Mouse (Mus musculus) kidney, embryonic 15.5 days (tissue): ENCODE measurements around the gene Glp2r. TPM values are rescaled to one million over a fixed set of nuclear protein-coding genes. Genes with fewer than 3 reads are reported as not detected.

Source experiments
- ATAC-seq: fragments of 200-750 bp; cut with Nextera tagmentation; replicated peaks from 2 replicates; pipeline ENCODE4 v1.8.0; 2017; ENCODE audit warnings: moderate TSS enrichment; ENCODE audit not compliant: low FRiP score
- H3K27ac ChIP-seq: fragments of 300-500 bp; sonication (generic); 2 replicates; pipeline ENCODE4 v1.5.1; 2015; ENCODE audit warnings: mild to moderate bottlenecking, inconsistent platforms
- H3K27me3 ChIP-seq: fragments of 300-500 bp; sonication (generic); 2 replicates; pipeline ENCODE4 v1.6.1; 2015; ENCODE audit warnings: inconsistent platforms
- H3K36me3 ChIP-seq: fragments of 300-500 bp; sonication (generic); 2 replicates; pipeline ENCODE4 v1.6.1; 2015; ENCODE audit warnings: inconsistent platforms
- H3K4me1 ChIP-seq: fragments of 300-500 bp; sonication (generic); 2 replicates; pipeline ENCODE4 v1.6.1; 2015; ENCODE audit warnings: inconsistent platforms
- H3K4me2 ChIP-seq: fragments of 300-500 bp; sonication (generic); 2 replicates; pipeline ENCODE4 v1.6.1; 2015; ENCODE audit warnings: moderate library complexity, mild to moderate bottlenecking, inconsistent platforms
- H3K4me3 ChIP-seq: fragments of 300-500 bp; sonication (generic); replicated peaks from 2 replicates; pipeline ENCODE4 v1.5.1; 2015; ENCODE audit warnings: mild to moderate bottlenecking, inconsistent platforms
- H3K9ac ChIP-seq: fragments of 300-500 bp; sonication (generic); 2 replicates; pipeline ENCODE4 v1.6.1; 2015; ENCODE audit warnings: mild to moderate bottlenecking, inconsistent platforms
- H3K9me3 ChIP-seq: fragments of 300-500 bp; sonication (generic); replicated peaks from 2 replicates; pipeline ENCODE4 v1.6.1; 2016; ENCODE audit warnings: inconsistent platforms
- WGBS: fragments of 180-500 bp; shearing (Covaris S2); methylation state at CpG from one replicate; pipeline ENCODE4 v1.1.7; 2015; ENCODE audit warnings: mixed read lengths; 5-methylcytosine and 5-hydroxymethylcytosine counted together
- polyA plus RNA-seq: library from polyadenylated mRNA; unstranded; fragments of >200 nt; fragmentation: Nextera tagmentation; extraction: Ambion mirVana; gene quantifications from 2 replicates; pipeline ENCODE4 v1.2.1, GENCODE M21; 2015

Glp2r gene
- polyA plus RNA-seq, 1 experiment from 2014 or later = 0.17 TPM

DNA sequence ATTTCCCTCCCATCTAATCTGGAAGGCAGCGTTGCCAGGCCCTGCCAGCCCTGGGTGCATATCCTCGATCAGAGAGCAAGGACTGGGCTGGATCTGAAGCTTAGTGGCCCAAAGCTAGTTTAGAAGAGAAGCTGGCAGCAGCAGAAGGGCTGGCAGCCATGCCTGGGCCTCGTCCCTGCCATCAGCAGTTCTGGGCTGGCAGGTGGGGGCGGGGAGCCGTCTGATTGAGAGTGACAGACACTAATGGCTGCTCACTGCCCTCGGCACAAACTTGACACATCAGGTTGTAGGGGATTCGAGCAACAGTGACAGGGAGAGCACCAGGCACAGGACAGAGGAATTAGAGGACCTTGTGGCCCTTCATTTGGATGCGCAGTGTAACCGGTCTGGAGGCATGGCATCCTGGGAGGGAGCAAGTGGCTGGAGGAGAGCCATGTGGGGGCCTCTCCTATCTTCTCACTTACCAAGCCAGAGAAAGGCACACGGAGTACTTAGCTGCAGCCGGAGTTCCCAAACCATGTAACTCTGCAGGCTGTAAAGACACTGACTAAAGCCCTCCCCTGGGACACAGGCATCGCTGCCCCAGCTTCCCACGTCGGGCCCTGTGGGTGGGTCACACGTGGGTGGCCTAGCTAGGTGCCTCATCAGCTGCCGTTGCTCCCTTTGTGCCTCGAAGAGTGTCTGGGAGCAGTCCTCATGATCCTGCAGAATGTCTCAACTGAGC is 115.6 kb downstream of the Glp2r start:
- no peaks in the 10 kb centered on the region for H3K36me3 ChIP-seq
- H3K27ac ChIP-seq = no peak overlapping the region

DNA sequence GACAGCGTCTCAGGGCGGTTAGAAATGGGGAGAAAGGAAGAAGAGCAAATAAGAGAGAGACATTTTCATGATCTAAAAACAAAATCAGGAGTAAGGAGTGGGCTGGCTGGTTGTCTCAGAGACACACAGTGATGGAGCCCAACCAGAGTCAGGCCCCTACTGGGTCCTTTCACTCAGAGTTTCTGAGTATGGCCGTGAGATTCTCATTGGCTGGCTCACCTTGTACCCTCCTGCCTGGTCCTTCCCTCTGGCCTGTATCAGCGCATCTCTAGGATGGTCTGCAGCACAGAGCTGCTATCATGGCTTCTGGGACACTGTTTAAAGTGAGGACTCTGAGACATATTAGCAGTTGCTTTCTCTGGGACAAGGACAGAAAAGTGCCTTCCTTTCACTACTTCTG is 116.4 kb downstream of the Glp2r start:
- H3K27ac ChIP-seq = no peak overlapping the region
- no peaks in the 10 kb centered on the region for H3K9me3 ChIP-seq
- WGBS = 87% methylated on average over 4 of the region's 4 CpGs
- no peak overlapping the region for H3K4me2 ChIP-seq
- peaks cover 15% of the 10 kb centered on the region for H3K4me1 ChIP-seq
- no peak overlapping the region for H3K4me3 ChIP-seq
- no peak for ATAC-seq
- no peak overlapping the region for H3K9ac ChIP-seq
- H3K27me3 ChIP-seq = no peaks in the 10 kb centered on the region
- H3K36me3 ChIP-seq = no peaks in the 10 kb centered on the region

More for the DNA sequence above, 115.6 kb downstream of the Glp2r start:
- Histone ChIP-seq H3K9me3 (no peaks in the 10 kb centered on the region), H3K4me2 (no peak overlapping the region), H3K9ac (no peak overlapping the region), H3K4me1 (peaks cover 15% of the 10 kb centered on the region), H3K27me3 (no peaks in the 10 kb centered on the region), H3K4me3 (no peak overlapping the region)
- no peak for ATAC-seq
- WGBS = 63% methylated on average over 17 of the region's 17 CpGs

DNA sequence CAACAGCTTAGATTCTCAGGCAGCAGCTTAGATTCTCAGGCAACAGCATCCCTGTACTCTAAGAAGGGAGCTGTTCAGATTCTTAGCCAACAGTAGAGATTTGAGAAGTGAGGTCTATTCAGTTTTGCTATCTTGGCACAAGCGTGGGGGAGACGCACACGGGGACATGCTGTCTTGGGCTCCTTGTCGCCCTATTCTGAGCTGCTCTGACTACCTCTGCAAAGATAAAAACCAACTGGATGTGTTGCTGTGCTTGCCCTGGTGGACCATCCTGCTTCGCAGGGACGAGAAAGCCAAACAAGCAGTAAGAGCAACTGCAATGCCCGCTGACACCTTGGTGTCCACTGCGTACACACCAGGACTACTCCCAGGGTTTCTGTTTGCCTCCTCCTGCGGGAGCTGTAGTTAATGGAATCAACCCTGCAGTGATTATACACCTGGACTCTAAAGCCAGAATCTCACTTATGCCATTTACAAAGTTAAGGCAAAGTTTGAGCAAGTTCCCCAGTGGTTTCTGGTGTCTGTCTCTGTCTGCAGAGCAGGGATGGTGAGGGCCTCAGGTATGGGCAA is 117.3 kb downstream of the Glp2r start:
- no peak overlapping the region for H3K4me2 ChIP-seq
- no peak overlapping the region for H3K4me3 ChIP-seq
- no peak overlapping the region for H3K9ac ChIP-seq
- no peak for ATAC-seq
- 86% methylated on average over 9 of the region's 9 CpGs for WGBS
- H3K9me3 ChIP-seq = no peaks in the 10 kb centered on the region
- H3K4me1 ChIP-seq = peaks cover 15% of the 10 kb centered on the region
- H3K36me3 ChIP-seq = no peaks in the 10 kb centered on the region
- no peak overlapping the region for H3K27ac ChIP-seq
- no peaks in the 10 kb centered on the region for H3K27me3 ChIP-seq

DNA sequence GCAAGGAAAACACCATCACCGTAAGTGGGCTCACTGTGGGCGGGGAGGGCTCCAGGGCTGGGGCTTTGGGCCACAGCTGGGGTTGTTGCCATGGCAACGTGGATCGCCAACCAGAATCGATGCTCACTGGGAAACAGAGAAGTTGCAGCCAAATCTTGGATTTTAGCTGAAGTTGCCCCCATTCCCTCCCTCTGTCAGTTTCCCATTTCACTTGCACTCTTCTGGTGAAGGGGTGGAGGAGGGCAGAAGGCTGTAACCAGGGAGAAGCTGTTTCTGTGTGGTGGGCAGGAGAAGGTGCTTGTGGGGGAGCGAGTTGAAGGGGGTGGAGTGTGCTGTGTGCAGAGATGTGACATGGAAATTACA is 118.1 kb downstream of the Glp2r start:
- 41% methylated on average over 6 of the region's 6 CpGs for WGBS
- no peak for ATAC-seq
- Histone ChIP-seq H3K27me3 (no peaks in the 10 kb centered on the region), H3K27ac (no peak overlapping the region), H3K4me2 (no peak overlapping the region), H3K9ac (no peak overlapping the region), H3K36me3 (no peaks in the 10 kb centered on the region), H3K4me1 (peaks cover 15% of the 10 kb centered on the region), H3K4me3 (no peak overlapping the region), H3K9me3 (no peaks in the 10 kb centered on the region)

DNA sequence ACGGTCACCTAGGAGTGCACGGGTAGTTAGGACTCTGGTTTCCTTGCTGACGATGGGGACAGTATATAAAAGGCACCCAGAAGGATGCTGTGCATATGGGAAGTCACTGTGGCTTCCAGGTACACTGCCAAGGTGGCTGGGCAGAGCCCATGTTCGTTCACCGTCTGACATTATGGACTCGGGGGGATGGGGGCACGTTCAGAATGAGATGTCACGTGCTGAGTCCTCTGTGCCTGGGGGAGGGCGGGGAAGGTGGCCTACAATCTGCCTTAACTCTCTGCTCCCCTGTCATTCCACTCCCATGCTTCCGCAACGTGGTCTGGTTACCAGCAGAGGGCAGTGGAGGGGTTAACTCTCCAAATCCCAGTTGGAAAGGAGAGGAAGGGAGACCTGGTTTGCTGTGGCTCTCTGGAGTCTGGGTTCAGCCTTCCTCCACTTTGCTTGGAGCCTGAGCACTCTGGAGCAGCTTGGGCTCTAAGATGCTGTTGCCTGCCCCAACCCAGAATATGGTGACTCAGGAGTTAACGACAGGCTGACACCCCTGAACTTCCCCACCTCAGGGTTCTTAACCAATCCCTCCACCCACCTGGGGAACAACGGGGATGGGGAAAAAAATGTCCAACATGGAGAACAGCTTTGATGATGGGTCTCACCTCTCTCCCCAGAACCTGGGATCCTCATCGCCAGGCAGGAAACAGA is 118.6 kb downstream of the Glp2r start:
- WGBS = 14% methylated on average over 14 of the region's 14 CpGs
- Histone ChIP-seq H3K4me3 (no peak overlapping the region), H3K27ac (no peak overlapping the region), H3K9ac (no peak overlapping the region), H3K4me1 (peaks cover 15% of the 10 kb centered on the region), H3K27me3 (no peaks in the 10 kb centered on the region), H3K9me3 (no peaks in the 10 kb centered on the region), H3K36me3 (no peaks in the 10 kb centered on the region), H3K4me2 (no peak overlapping the region)
- ATAC-seq = no peak

DNA sequence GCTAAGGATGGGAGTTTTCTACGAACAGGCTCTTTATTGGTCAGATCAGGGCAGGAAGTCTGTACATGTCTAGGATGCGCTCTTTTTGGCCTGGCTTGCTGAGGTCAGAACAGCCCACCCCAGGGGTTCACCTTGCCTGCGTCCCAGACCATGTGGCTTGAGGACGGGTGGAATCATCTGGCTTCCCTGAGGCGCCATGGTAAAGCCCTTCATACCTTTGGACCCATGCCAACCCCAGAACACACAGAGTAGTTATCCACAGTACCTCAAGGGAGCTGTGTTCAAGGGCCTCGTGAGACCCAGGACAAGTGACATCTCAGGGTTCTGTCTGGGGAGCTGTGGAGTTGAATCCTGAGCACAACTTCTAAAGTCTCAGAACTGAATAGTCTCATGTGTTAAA is 119.2 kb downstream of the Glp2r start:
- Histone ChIP-seq H3K27ac (no peak overlapping the region), H3K9me3 (no peaks in the 10 kb centered on the region), H3K27me3 (no peaks in the 10 kb centered on the region), H3K4me1 (peaks cover 15% of the 10 kb centered on the region), H3K36me3 (no peaks in the 10 kb centered on the region), H3K9ac (no peak overlapping the region), H3K4me2 (no peak overlapping the region), H3K4me3 (no peak overlapping the region)
- 78% methylated on average over 6 of the region's 6 CpGs for WGBS
- ATAC-seq = no peak

DNA sequence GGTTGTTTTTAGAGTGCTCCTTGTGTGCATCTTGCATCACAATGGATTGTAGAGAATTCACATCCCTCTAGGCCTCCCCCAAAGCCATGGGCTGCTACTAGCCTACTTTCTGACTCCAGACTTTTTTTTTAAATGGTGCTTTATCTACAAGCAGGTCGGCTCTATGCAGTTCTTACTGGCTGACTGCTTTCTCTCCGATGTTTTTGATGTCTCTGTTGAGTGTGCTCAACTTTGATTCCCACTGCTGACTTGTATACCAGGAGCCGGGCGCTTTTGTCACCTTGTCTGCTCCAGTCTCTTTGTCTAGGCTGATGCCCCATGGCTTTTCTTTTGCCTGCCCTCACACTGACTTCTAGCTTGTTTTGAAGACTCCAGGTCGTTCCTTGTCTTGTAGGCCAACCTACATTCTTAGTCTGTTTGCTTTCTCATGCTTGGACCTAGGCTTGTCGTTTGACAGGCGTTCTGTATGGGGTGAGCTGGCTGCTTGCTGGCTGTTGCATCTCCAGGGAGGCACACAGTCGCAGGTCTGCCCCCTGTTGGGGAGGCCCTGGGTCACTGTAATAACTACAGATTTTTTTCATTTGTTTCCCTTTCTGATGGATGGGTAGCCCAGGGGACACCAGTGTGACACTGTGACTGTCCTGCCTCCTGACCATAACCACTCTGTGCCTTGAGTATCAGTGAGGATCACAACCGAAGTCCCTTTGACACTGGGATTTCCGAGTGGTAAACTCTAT is 120.8 kb downstream of the Glp2r start:
- no peaks in the 10 kb centered on the region for H3K9me3 ChIP-seq
- H3K27me3 ChIP-seq = no peaks in the 10 kb centered on the region
- no peak for ATAC-seq
- no peak overlapping the region for H3K9ac ChIP-seq
- no peak overlapping the region for H3K4me2 ChIP-seq
- no peaks in the 10 kb centered on the region for H3K36me3 ChIP-seq
- H3K27ac ChIP-seq = no peak overlapping the region
- peaks cover 13% of the 10 kb centered on the region for H3K4me1 ChIP-seq
- WGBS = 63% methylated on average over 10 of the region's 10 CpGs
- H3K4me3 ChIP-seq = no peak overlapping the region

DNA sequence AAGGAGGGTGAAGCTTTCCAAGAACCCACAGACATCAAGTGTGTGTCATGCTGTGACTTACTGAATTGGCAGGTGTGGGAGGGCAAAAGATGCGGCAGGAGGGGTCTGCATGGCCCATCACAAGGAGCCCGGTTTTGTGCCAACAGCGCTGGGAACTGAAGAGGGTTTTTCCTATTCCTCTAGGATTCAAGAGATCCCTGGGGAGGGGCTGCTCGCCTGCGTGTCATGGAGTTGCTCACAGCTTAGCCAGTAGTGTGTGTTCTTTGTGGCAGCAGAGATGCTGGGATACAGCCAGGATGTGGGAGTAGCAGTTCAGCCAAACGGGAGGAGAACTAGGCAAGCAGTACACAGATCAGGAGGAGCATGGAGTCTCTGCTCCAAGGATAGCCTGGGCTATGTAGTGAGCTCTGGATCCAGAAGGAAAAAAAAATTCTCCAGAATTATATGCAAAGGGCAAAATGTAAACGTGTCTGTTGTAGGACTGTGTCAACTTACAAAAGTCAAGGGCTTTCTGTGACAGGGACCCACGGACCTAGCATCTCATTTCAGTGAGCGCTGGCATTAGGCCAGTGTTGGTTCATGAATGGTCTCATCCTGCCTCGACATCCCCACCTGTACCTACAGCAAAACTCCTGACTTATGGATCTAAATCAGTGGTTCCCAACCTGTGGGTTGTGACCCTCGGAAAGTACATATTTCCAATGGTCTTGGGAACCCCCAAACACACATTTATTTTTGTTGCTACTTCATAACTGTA is 122.1 kb downstream of the Glp2r start:
- Histone ChIP-seq H3K27ac (no peak overlapping the region), H3K4me3 (no peak overlapping the region), H3K27me3 (no peaks in the 10 kb centered on the region), H3K9ac (no peak overlapping the region), H3K9me3 (no peaks in the 10 kb centered on the region), H3K4me2 (no peak overlapping the region), H3K4me1 (peaks cover 13% of the 10 kb centered on the region), H3K36me3 (no peaks in the 10 kb centered on the region)
- WGBS = 78% methylated on average over 11 of the region's 11 CpGs
- ATAC-seq = no peak

DNA sequence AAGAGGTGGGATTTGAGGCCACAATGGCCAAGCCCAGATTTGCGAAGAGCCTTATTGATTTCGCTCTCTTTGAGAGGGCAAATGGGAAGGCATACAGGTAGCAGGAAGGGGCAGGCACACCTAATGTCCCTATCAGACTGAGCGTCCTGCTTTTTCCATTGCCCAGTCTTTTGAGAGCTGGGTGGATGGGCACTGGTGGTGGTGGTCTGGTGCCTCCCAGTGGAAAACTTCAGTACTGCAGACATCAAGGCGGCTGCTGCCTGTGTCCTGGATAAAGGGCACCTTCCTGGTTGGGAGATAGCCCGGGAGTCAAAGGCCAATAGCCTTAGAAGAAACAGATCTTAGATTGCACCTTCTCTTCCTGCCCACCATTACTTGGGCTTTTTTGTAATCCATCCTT is 123.2 kb downstream of the Glp2r start:
- no peak overlapping the region for H3K4me3 ChIP-seq
- no peak overlapping the region for H3K27ac ChIP-seq
- no peak overlapping the region for H3K9ac ChIP-seq
- H3K4me1 ChIP-seq = peaks cover 7% of the 10 kb centered on the region
- no peaks in the 10 kb centered on the region for H3K36me3 ChIP-seq
- H3K9me3 ChIP-seq = no peaks in the 10 kb centered on the region
- 32% methylated on average over 5 of the region's 5 CpGs for WGBS
- ATAC-seq = no peak
- no peak overlapping the region for H3K4me2 ChIP-seq
- H3K27me3 ChIP-seq = no peaks in the 10 kb centered on the region

DNA sequence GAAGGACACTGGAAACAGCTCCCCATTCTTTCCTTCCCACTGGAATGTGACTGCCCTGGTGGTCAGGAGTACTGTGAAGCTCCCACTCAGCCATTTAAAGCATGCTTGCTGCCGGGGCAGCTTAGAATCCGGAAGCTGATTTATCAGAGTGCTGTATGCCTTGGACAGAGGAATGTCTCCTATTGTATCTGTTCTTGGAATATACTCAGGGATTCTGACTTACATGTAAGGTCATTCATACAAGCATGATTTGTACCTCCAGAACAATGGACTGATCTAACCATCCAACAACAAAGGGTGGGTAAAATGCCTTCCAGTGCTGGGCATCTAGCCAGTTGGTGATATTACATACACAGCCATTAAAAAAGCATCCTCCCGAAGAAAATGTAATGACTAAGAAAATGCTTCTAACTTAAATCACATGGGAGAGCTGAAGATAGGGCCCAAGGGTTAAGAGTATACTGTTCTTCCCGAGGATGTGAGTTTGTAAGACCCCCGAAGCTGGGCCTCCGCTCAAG is 126.3 kb downstream of the Glp2r start:
- Histone ChIP-seq H3K4me1 (no peaks in the 10 kb centered on the region), H3K4me3 (no peak overlapping the region), H3K36me3 (no peaks in the 10 kb centered on the region), H3K27me3 (no peaks in the 10 kb centered on the region), H3K9me3 (no peaks in the 10 kb centered on the region), H3K27ac (no peak overlapping the region), H3K4me2 (no peak overlapping the region), H3K9ac (no peak overlapping the region)
- no peak for ATAC-seq
- WGBS = 64% methylated on average over 6 of the region's 6 CpGs

DNA sequence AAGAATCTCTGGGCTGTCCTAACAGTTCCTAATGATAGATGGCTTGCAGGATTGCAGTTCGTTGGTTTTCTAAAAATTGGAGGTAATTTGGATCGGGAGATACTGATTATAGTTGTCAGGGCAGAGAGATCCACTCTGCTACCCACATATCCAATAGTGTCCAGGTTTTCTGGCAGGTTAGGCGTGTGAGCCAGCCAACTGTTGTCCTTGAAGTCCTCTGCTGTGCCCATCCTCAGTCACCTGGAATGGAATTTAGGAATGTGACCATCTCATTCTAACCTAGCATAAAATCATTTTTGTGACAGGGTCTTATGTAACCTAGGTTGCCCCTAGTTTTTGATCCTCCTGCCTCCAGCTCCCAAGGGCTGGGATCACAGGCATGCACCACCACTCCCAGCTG is 127.5 kb downstream of the Glp2r start:
- Histone ChIP-seq H3K27ac (no peak overlapping the region), H3K9me3 (no peaks in the 10 kb centered on the region), H3K27me3 (no peaks in the 10 kb centered on the region), H3K4me2 (no peak overlapping the region), H3K4me3 (no peak overlapping the region), H3K4me1 (no peaks in the 10 kb centered on the region), H3K36me3 (no peaks in the 10 kb centered on the region), H3K9ac (no peak overlapping the region)
- WGBS = 80% methylated on average over 3 of the region's 3 CpGs
- no peak for ATAC-seq
